Mouse (Mus musculus) thymus, adult 18-20 months (tissue): Measurements from ENCODE around the gene Ppp1r11.
"Not testable (repeated sequence)": the region's sequence is repeated elsewhere in the genome, so short reads cannot be mapped to it uniquely, and the experiment has no call there.

Experiments used
- DNase-seq, 2 experiments: peaks; one replicate each; pipeline ENCODE4 v3.0.0; 2022; ENCODE audit warnings: mixed read lengths in 2 of 2

Ppp1r11 gene

DNA sequence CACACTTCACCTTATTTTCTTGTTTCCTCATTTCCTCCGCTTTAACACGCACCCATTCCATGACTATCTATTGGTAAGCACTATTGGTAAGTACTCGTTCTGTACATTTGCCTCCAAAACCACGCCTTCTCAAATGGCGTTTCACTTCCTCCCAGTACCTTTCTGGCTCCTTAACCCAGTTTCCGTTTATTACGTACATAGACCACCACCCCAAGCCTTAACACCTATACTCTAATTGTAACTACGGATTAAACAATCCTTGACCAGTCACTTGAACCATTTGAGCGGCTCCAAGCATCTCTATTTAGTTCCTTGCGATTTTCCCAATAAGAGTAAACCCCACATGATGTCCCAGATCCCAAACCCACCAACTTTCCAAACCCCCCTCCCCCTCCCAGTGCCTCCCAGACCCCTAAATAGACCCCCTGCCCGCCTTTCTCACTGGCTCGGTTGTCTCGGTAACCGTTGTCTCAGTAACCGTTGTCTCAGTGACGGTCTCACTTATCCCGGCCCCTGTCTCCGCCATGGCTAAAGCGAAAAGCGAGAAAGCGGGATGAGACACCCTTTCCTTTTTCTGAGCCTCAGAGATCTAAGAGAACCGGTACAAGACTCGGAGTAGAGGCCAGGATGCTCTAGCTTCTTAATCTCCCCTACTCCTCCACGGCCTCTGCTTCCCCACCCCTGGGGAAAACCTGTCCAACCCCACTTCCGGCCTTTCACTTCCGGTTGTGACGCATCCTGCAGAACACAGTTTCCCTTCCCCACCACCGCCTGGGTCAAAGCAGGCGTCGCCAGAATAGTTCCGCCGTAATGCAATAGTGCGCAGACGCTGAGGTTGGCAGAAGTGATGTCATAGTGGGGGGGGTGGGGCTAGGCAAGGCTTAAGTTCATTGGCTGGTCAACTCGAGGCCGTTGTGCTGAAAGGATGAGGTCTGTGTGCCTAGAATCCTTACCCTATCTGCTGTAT, at the start of gene Ppp1r11:
Ppp1r11 (minus strand) TSS at position 761 of the 967 bp plus-strand sequence.
- DNase-seq: peak; percentile 92 to 96

DNA sequence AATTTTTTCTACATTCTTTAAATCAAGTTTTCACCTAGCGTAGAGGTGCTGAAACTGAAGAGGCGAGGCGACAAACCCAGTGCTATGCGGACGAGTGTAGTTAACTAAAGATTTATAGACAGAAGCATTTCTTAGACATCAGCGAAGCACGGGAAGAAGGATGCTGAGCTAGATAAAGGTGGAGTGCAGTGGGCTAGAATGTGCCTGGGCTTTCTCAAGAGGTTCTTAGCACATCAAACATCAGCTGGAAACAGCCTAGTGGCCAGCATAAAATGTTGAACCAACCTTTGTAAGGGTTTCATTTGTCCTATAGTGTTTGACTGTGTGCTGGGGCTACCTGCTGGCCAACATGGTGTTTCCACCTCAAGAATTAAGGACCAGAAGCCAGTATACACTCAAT, 49.3 kb upstream of the Ppp1r11 start, which contains the start of gene Zfp57:
Zfp57 (plus strand) TSS at position 301 of the 400 bp plus-strand sequence.
- DNase-seq: no peak

DNA sequence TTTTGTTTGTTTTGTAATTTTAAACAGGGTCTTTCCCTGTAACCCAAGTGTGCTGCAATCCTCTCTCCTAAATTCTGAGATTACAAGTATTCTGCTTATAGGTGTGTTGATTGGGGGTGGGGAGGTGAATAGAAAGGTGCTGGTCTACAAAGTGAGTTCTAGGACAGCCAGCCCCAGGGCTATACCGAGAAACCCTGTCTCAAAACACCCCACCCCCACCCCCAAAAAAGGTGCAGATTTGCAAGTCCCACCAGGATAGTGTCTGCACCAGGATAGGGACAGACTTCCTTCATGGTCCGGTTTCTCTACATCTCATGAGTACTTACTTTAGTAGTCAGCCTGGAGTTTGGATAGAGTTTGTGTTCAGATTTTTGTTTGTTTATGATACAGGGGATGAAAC, 46.9 kb upstream of the Ppp1r11 start:
- DNase-seq: no peak

DNA sequence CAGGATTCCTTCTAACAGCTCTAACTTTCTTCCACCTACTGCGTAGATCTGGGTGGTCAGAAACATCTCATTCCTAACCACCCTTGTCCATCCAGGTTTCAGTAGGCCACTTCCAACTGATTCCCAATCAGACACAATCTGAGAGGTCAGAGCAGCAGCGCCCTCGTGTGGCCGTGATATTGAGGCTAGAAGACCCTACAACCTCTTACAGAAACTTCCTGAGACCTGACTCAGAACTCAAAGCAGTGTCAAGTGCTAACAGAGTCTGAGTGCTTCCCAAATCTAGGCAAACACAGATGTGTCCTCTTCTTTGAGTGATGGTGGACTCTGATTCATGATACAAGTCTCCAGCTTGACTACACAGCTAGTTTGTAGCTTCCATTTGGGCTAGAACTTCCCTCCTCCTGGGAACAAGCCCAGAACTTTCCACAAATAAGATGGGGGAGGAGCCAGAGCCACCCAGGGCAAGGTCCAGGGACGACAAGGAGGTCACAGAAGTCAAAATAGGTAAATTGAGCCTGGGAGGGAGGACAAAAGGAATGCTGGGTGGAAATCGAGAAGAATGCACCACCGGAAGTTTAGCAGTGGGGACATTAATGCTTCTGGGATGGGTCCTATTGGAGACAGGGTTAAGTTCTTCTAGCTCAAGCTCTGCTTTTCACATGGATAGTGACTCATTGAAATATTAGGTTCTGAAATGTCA, 45.6 kb upstream of the Ppp1r11 start:
- peak; percentile 26 to 31 for DNase-seq

DNA sequence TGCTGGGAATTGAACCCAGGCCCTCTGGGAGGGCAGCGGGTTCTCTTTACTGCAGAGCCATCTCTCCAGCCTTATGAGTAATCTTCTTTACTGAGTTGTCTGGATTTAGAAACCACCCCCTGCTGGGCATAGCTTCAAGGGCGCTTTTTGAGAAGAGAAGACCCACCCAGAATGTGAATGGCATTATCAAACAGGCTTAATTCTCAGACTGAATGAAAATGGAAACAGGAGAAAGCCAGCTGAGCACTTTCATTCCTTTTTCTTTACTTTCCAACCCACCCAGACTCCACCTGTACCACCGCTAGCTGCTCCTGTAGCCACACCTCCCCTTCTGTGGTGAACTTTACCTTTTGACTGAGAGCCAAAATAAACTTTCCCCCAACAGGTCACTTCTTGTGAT, 43.9 kb upstream of the Ppp1r11 start:
- no peak for DNase-seq

DNA sequence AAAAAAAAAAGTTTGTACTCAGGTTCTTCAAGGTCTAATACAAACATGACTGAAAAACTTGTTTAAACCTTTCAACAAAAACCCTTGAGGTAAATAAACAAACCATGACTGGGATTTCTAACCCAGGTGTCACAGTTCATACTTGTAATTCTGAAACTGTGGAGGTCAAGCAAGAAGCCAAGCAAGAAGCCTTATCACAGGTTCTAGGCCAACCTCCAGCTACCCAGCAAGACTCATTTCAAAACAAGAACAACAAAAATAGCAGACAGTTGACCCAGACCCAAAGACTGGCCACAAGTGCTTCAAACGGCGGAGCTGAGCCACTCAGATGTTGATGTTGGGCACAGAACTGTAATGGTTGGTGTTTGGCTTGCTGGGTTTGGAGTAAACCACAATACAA, 43.0 kb upstream of the Ppp1r11 start:
- no peak for DNase-seq

DNA sequence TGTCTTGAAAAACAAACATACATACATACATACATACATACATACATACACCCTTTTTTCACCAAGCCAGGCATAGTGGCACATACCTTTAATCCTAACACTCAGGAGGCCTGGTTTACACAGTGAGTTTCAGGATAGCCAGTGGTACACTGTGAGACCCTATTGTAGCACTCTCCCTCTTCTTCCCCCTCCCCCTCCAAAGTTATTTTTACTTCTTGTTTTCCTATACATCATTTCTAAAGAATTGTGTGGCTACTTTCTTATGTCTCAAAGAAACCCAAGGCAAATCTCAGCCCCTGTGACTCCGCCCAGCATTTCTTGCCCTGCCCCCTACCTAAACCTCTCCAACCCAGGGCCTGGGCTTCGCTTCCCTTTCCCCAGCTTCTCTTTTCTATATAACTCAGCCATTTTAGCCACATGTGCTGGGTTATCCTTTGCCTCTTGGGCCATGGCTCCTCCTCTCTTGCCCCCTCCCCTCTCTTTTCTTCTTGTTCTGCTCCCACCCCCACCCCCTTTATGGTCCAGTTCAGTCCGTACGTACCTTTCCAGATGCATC, 42.3 kb upstream of the Ppp1r11 start:
- no peak for DNase-seq

DNA sequence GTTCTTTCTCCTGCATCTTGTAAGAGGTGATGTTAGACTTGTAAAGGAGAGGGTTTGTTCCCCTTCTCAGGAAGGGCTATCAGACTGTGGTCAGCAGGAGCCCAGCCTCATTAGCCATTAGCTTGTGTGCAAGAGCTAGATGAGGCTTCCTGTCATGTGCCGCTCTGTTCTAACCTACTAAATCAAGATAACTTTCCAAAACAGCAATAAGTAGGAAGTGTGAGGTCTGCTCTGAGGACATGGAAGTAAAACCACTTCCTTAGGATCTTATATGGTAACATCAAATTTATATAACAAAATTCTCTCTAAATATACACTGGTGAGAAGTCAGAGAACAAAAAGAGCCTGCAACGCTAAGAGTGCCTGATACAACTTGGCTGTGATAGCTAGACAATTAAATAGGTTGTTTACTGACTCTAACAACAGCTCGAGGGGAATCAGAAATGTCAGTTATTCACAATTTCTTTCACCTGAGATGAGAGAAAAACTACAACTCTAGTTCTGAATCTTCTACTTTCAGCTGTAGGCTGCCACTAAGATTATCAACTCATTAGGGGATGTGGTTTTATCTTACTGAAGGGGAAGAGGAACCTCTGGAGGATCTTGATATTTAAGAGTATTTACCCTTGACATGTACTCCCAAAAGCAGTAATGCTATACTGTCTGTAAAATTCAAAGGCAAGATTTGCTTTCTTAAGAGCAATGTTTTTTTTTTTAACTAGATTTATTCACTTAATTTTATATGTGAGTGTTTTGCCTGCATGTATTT, 41.0 kb upstream of the Ppp1r11 start:
- no peak for DNase-seq

DNA sequence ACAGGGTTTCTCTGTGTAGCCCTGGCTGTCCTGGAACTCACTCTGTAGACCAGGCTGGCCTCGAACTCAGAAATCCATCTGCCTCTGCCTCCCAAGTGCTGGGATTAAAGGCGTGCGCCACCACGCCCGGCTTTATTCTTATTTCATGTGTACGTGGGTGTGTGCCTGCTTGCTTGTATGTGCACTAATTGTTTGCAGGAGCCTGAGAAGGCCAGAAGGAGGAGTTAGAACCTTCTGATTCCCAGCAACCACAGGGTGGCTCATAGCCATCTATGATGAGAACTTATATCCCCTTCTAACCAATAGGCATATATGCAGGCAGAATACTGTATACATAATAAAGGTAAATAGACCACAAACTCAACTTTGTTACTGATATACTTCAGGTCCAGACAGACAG, 39.1 kb upstream of the Ppp1r11 start:
- DNase-seq: not testable (repeated sequence)

DNA sequence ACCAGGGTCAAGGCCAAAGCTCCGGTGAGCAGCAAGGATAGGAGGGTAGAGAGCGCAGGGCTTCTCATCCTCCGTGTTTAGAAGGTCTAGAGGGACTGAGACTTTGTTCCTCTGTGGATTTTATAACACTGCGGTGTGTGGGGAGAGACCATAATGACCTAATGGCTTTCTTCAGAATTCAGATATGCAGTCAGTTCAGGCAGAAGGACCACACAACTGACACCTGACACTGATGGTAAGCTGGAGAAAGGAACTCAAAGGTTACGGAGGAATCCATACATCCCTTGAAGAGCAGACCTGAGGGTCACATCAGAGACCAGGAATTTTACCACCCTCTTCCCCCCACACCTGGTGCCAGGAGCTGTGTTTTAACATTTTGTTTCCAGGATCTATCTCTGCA, 37.9 kb upstream of the Ppp1r11 start, which contains the start of gene H2-M5:
H2-M5 (minus strand) TSS at position 101 of the 400 bp plus-strand sequence.
- DNase-seq: no peak

DNA sequence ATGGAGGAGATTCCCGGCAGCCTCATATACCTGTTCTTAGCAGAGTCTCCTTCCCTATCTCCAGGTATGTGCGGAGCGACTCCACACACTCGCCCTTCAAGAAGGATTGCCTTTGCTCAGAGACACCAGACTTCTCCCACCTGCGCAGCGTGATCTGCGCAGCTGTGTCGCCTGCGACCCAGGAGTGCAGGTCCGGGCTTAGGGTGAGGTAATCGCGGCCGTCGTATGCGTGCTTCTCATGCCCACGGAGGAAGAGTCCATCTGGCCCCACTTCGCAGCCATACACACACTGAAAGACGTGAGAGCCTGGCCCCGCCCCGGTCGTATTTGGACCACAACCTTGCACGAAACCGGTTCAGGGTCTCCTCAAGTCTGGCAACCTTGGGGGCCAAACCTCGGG, 36.9 kb upstream of the Ppp1r11 start:
- DNase-seq: no peak

DNA sequence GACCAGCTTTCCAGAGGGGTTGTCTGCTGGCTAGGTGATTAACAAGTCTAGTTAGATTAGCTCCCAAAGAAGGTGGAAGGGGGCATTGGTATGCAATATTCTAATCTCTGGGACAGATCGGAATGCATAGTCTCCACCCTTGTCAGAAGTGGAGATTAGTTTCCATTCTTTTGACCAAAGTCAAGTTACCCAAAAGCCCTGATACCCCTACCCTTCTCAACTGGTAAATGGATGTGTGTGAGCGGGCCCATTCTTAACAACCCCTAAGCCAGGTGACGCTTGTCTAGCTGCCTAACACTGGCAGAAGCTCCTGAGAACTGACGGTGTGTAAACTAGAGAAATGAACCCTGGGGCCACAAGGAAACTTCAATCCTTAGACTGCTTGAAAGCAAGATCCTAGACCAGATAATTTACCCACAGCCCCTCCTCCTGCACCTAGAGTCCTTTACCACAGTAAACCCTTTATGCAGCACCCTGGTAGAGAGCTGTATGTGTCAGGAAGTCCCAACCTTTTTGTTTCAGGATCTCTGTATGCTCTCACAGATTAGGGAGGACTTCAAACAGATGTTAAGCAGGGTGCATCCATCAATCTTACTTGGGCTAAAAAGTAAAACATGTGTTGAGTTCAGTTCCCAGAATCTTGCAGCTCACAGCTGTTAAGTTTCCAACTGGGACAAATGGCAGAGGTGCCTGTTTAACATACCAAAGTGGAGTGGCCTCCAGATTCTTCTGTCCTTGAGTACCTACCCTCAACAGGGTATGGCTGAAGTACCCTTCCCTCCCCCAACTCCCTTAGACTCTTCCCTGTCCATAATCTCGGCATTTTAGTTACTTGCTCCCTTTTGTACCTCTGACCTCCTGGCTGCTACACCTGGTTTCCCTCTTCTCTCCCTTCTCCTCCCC, 31.0 kb upstream of the Ppp1r11 start:
- no peak for DNase-seq

DNA sequence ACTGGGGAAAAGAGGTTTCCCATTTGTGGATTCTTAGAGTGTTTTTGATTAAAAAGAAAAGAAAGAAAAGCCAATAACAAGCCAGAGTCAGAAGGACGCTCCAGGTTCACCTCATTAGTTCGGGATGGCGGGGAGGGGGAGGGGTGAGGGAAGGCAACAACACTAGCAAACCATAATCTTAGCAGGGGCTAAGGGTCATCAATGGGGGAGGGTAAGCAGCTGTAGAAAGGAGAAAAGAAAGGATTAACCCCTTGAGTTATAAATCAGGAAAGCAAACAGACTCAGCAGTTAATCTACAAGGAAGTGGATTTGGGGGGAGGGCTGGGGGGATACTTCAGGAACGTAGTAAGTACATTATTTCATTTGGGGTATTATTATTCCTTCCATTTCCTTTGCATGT, 30.3 kb upstream of the Ppp1r11 start:
- no peak for DNase-seq

DNA sequence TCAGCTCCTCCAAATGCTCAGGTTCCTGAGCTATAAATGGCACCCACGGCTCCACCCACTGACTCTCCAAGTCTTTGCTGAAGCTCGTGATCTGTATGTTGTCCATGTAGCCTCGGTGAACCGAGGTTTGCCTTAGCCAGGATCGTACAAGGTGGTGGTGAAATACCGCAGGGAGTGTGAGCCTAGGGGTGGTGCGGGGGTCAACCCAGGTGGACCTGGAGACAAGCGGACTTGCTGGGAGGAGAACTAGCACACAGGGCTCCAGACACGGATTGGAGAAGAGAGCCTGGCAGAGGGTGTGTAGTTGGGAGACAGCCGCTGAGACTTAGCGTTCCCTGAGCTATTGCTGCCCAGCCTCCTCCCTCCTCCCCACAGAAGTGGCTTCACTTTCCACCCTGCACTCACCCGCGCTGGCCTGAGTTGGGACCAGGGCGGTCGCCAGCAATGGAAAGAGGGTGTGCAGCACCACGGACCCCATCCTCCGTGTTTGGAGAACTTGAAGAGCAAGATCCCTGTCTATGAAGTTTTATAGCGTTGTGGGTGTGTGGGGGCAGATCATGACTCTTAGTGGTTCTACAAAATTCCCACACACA, 29.8 kb upstream of the Ppp1r11 start, which contains the start of gene 2410137M14Rik:
2410137M14Rik (minus strand) TSS at position 17 of the 593 bp plus-strand sequence.
- DNase-seq: no peak

DNA sequence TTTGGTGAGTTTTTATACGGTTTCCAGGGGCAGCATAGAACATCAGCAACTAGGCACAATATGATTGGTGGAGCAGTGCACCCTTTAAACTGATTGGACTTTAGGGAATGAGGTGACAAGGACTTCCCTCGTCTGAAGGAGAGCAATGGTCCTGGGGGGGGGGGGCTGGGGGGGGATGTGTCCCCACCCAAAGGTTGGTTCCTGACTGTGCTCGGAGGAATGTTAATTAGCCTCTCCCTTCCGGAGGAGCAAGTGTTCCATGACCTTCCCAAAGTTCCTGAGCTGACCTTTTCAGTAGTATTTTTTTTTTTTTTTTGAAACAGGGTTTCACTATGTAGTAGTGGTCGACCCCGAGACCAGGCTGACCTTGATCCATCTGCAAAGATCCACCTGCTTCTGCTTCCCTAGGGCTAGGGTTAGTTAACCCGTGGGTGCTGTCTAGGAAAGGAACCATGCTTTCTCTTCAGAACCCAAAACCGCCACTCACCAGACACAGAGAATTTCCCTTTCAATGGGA, 21.8 kb upstream of the Ppp1r11 start:
- no peak for DNase-seq

DNA sequence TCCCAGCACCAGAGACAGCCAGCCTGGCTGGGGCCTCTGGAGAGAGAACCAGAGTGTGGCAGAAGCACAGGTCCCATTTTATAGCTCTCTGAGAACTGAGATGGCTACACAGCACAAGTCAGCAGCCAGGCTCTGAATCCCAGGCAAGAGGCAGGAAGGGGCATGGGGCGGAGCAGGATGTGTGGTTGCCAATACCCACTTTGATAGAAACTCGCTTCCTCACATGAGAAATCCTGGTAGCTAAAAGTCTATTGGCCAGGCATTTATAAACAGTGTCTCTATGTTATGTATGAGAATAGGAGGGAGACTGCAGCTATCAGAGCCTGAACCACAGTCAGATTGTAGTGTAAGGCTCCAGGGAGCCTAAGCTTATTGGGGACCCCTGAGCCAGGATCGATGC, 21.2 kb upstream of the Ppp1r11 start:
- DNase-seq: no peak

DNA sequence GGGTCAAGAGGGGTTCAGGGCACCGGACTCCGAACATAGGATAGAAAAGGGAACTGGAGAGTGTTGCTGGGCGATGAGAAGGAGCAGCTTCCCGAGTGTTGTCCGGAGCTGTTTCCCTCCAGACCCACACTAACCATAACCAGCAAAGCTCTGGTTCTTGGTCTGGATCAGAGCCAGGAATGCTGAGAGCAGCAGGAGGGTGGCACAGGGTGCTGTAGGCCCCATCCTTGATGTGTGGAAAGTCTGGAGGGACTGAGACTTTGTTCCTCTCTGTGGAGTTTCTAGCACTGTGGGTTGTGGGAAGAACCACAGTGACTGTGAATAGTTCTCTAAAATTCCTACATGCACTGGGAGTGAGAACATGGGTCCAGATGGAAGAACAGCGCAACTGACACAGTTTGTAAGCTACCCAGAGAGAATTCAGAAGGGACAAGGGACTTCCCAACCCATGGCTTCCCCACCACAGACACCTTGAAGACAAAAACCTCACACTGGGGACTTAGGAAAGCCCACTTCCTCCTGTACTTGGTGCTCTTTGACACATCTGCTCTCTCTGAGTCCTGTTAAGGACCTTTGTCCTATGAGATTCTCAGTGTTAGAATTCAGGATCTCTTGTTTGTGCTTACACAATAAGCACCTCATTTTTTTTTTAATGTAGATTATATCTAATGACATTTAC, 19.8 kb upstream of the Ppp1r11 start:
- no peak for DNase-seq

DNA sequence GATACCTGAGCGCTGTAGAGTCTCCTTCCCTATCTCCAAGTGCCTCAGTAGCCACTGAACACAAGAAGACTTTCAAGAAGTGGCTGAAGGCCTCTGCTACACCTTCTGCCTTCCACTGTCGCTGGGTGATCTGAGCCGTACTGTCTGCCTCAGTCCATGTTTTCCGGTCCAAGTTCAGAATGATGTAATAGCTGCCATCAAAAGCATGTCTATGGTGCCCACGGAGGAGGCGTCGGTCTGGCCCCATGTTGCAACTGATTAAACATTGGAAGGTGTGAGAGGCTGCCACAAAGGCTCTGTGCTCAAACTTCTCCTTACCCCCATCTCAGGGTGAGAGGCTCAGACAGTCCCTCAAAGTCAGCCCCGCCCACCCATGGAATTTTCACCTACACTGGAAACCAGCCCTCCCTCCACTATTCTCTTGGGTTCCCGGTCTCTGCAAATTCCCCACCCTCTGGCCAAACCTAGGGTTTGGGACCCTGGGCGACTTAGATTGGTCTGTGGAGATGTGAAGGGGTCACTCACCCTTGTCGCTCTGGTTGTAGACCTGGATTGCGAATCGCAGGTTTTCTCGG, 18.9 kb upstream of the Ppp1r11 start:
- no peak for DNase-seq

DNA sequence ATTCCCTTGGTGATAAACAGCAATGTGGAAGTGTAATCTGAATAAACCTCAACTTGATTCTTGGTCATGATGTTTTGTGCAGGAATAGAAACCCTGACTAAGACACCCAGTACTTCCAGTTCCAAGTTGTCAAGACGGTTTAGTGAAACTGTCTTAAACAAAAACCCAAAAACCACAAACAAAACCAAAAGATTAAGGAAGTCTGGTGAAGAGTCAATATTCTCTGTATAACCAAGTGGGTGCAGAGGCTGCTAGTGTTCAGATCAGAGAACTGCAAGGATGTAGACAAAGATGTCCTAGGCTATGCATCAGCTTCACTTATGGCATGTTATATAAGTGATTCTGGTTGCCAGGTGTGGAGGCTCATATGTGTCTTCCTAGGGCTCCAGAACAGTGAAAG, 15.3 kb upstream of the Ppp1r11 start:
- DNase-seq: no peak

DNA sequence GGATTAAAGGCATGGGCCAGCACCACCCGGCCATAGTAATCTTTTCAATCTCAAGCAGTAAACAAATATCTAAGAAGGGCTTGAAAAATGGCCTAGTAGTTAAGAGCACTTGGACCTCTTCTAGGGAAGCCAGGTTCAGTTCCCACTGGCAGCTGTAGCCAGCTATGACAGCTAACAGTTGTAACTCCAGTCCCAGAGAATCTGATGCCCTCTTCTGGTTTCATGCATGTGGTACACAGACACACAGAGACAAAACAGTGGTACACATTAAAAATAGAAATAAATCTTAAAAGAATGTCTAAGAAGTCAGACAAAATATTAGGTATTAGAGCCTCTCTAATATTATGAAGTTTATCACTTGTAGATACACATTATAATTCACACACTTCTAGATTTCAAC, 9.6 kb upstream of the Ppp1r11 start:
- no peak for DNase-seq
